Mouse (Mus musculus) lung, embryonic 16.5 days (tissue): Measurements from ENCODE around the gene Nxn. TPM values are rescaled to one million over a fixed set of nuclear protein-coding genes. Genes with fewer than 3 reads are reported as not detected.

Experiments used
- ATAC-seq: fragments of 200-750 bp; cut with Nextera tagmentation; 2 replicates; pipeline ENCODE4 v1.8.0; 2017; ENCODE audit warnings: low read depth, mild to moderate bottlenecking, moderate library complexity
- H3K27ac ChIP-seq: fragments of 300-500 bp; sonication (generic); 2 replicates; pipeline ENCODE4 v1.5.1; 2014; ENCODE audit warnings: mild to moderate bottlenecking, control low read depth, low read length
- H3K27me3 ChIP-seq: fragments of 300-500 bp; sonication (generic); 2 replicates; pipeline ENCODE4 v1.6.1; 2014; ENCODE audit warnings: low read depth, low read length, mixed read lengths; ENCODE audit not compliant: control insufficient read depth, insufficient read depth
- H3K36me3 ChIP-seq: fragments of 300-500 bp; sonication (generic); 2 replicates; pipeline ENCODE4 v1.6.1; 2014; ENCODE audit warnings: low read length; ENCODE audit not compliant: control insufficient read depth, insufficient read depth
- H3K4me1 ChIP-seq: fragments of 300-500 bp; sonication (generic); replicated peaks from 2 replicates; pipeline ENCODE4 v1.6.1; 2014; ENCODE audit warnings: low read length, mixed read lengths; ENCODE audit not compliant: control insufficient read depth, insufficient read depth
- H3K4me2 ChIP-seq: fragments of 300-500 bp; sonication (generic); 2 replicates; pipeline ENCODE4 v1.6.1; 2014; ENCODE audit warnings: low read depth, low read length, control low read depth
- H3K4me3 ChIP-seq: fragments of 300-500 bp; sonication (generic); 2 replicates; pipeline ENCODE4 v1.5.1; 2014; ENCODE audit warnings: mild to moderate bottlenecking, low read length, control low read depth
- H3K9ac ChIP-seq: fragments of 300-500 bp; sonication (generic); 2 replicates; pipeline ENCODE4 v1.6.1; 2014; ENCODE audit warnings: low read length, control low read depth
- H3K9me3 ChIP-seq: fragments of 300-500 bp; sonication (generic); 2 replicates; pipeline ENCODE4 v1.6.1; 2016; ENCODE audit warnings: low read length; ENCODE audit not compliant: control insufficient read depth
- whole genome bisulfite sequencing: fragments of 180-500 bp; shearing (Covaris S2); extraction: QIAGEN DNeasy Blood & Tissue Kit; methylation state at CpG from one replicate; pipeline ENCODE4 v1.1.7; 2014; 5-methylcytosine and 5-hydroxymethylcytosine counted together
- polyA plus RNA-seq: library from polyadenylated mRNA; unstranded; fragments of >200 nt; fragmentation: Nextera tagmentation; extraction: Ambion mirVana; gene quantifications from 2 replicates; pipeline ENCODE4 v1.2.1, GENCODE M21; 2015

Nxn gene
- polyA plus RNA-seq, 1 experiment from 2014 or later: 19.4 TPM

GRCm38 (mm10) chr11:76262611-76263351, 136.2 kb downstream of the Nxn start:
- Histone ChIP-seq H3K9ac (no peak overlapping the region), H3K4me3 (no peak overlapping the region), H3K36me3 (no peaks in the 10 kb centered on the region), H3K27ac (no peak overlapping the region), H3K9me3 (no peaks in the 10 kb centered on the region), H3K4me2 (no peak overlapping the region), H3K4me1 (no peaks in the 10 kb centered on the region), H3K27me3 (no peaks in the 10 kb centered on the region)
- 24% methylated on average over 19 of the region's 19 CpGs for WGBS
- ATAC-seq: no peak

DNA sequence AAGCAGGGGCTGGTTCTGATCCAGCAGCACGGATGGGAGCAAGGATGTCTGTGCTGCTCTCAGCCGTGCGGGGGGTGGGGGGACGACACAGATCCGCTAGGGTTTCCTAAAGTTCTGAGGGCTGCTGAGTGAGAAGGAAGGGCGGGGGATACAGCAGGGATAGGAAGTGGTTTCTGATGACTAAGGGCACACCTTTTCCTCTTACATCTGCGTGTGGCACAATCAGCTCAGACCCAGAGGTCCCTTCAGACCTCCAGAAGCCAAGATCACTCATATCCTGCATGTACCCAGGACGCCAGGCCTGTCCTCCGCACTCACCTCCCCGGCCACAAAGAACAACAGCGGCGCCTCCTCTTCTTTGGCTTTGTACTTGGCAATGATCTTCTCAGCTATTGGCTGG, 137.7 kb downstream of the Nxn start:
- no peaks in the 10 kb centered on the region for H3K36me3 ChIP-seq
- H3K4me1 ChIP-seq: no peaks in the 10 kb centered on the region
- WGBS: 63% methylated on average over 12 of the region's 12 CpGs
- no peak overlapping the region for H3K27ac ChIP-seq
- no peaks in the 10 kb centered on the region for H3K9me3 ChIP-seq
- H3K27me3 ChIP-seq: no peaks in the 10 kb centered on the region
- H3K9ac ChIP-seq: no peak overlapping the region
- no peak overlapping the region for H3K4me3 ChIP-seq
- ATAC-seq: no peak
- H3K4me2 ChIP-seq: no peak overlapping the region

GRCm38 (mm10) chr11:76260208-76261050, 138.5 kb downstream of the Nxn start:
- no peak for ATAC-seq
- no peaks in the 10 kb centered on the region for H3K36me3 ChIP-seq

GRCm38 (mm10) chr11:76258511-76258910, 140.4 kb downstream of the Nxn start:
- no peak for ATAC-seq
- no peaks in the 10 kb centered on the region for H3K27me3 ChIP-seq
- no peak overlapping the region for H3K4me2 ChIP-seq
- H3K27ac ChIP-seq: no peak overlapping the region
- 77% methylated on average over 6 of the region's 6 CpGs for WGBS
- H3K36me3 ChIP-seq: no peaks in the 10 kb centered on the region
- no peak overlapping the region for H3K4me3 ChIP-seq
- H3K9me3 ChIP-seq: no peaks in the 10 kb centered on the region
- no peak overlapping the region for H3K9ac ChIP-seq
- H3K4me1 ChIP-seq: no peaks in the 10 kb centered on the region

More at GRCm38 (mm10) chr11:76260208-76261050, 138.5 kb downstream of the Nxn start:
- Histone ChIP-seq H3K27me3 (no peaks in the 10 kb centered on the region), H3K27ac (no peak overlapping the region), H3K4me2 (no peak overlapping the region), H3K9ac (no peak overlapping the region), H3K4me1 (no peaks in the 10 kb centered on the region), H3K9me3 (no peaks in the 10 kb centered on the region), H3K4me3 (no peak overlapping the region)
- 75% methylated on average over 10 of the region's 10 CpGs for WGBS

- H3K27me3 ChIP-seq: no peaks in the 10 kb centered on the region
- H3K4me3 ChIP-seq: no peak overlapping the region
- no peak overlapping the region for H3K27ac ChIP-seq
- no peaks in the 10 kb centered on the region for H3K9me3 ChIP-seq
- no peaks in the 10 kb centered on the region for H3K4me1 ChIP-seq
- H3K9ac ChIP-seq: no peak overlapping the region
- ATAC-seq: no peak
- WGBS: 72% methylated on average over 4 of the region's 4 CpGs
- no peaks in the 10 kb centered on the region for H3K36me3 ChIP-seq
- no peak overlapping the region for H3K4me2 ChIP-seq
Measured at GRCm38 (mm10) chr11:76257386-76257785, 141.6 kb downstream of the Nxn start.

DNA sequence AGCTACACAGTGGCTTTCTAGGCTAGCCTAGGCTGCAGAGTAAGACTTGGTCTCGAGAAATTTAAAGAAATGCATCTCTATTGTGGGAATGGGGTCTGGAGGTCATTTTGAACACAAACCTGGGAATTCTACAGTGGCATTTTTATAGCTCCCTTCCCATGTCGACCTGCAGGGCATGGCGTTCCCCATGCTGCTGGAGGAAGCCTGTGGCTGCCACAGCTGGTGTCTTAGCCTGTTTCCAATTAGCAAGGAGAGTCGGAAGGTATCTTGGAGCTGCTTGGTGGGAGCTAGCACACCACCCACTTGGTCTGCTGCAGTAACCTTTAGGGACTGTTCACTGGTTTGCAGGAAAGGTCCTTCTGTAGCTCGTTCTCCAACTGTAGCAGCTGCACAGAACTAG, 142.8 kb downstream of the Nxn start:
- no peaks in the 10 kb centered on the region for H3K9me3 ChIP-seq
- WGBS: 48% methylated on average over 5 of the region's 5 CpGs
- no peaks in the 10 kb centered on the region for H3K27me3 ChIP-seq
- H3K4me1 ChIP-seq: no peaks in the 10 kb centered on the region
- ATAC-seq: no peak
- no peak overlapping the region for H3K4me2 ChIP-seq
- H3K9ac ChIP-seq: no peak overlapping the region
- H3K36me3 ChIP-seq: no peaks in the 10 kb centered on the region
- H3K27ac ChIP-seq: no peak overlapping the region
- no peak overlapping the region for H3K4me3 ChIP-seq

GRCm38 (mm10) chr11:76255431-76256001, 143.4 kb downstream of the Nxn start:
- Histone ChIP-seq H3K27me3 (no peaks in the 10 kb centered on the region), H3K4me1 (no peaks in the 10 kb centered on the region), H3K27ac (no peak overlapping the region), H3K4me2 (no peak overlapping the region), H3K9me3 (no peaks in the 10 kb centered on the region), H3K36me3 (peaks cover under 1% of the 10 kb centered on the region; the same call in 1 of the 2 replicates), H3K9ac (no peak overlapping the region), H3K4me3 (no peak overlapping the region)
- WGBS: 67% methylated on average over 4 of the region's 4 CpGs
- no peak for ATAC-seq

GRCm38 (mm10) chr11:76253918-76254264, 145.0 kb downstream of the Nxn start:
- WGBS: 65% methylated on average over 4 of the region's 4 CpGs
- ATAC-seq: peak; percentile 39; the same call in 1 of the 2 replicates
- Histone ChIP-seq H3K4me3 (no peak overlapping the region), H3K27ac (0 out of 2 replicates have a peak overlapping the region, but pooled peaks have one; percentile 3), H3K9me3 (no peaks in the 10 kb centered on the region), H3K36me3 (peaks cover 7% of the 10 kb centered on the region), H3K27me3 (no peaks in the 10 kb centered on the region), H3K4me2 (no peak overlapping the region), H3K9ac (no peak overlapping the region), H3K4me1 (no peaks in the 10 kb centered on the region)
